Mouse (Mus musculus) liver, embryonic 16.5 days (tissue): ENCODE measurements around the gene Poc1a. TPM values are rescaled to one million over a fixed set of nuclear protein-coding genes. Genes with fewer than 3 reads are reported as not detected.

Source experiments
- ATAC-seq: fragments of 200-750 bp; cut with Nextera tagmentation; 2 replicates; pipeline ENCODE4 v1.8.0; 2017; ENCODE audit warnings: low read depth, mild to moderate bottlenecking, moderate number of reproducible peaks, moderate library complexity
- H3K27ac ChIP-seq: fragments of 300-500 bp; sonication (generic); 2 replicates; pipeline ENCODE4 v1.5.1; 2014; ENCODE audit warnings: mild to moderate bottlenecking, low read length
- H3K27me3 ChIP-seq: fragments of 300-500 bp; sonication (generic); 2 replicates; pipeline ENCODE4 v1.6.1; 2014; ENCODE audit warnings: low read depth, low read length, mixed read lengths; ENCODE audit not compliant: control insufficient read depth, insufficient read depth
- H3K36me3 ChIP-seq: fragments of 300-500 bp; sonication (generic); 2 replicates; pipeline ENCODE4 v1.6.1; 2014; ENCODE audit warnings: mild to moderate bottlenecking; ENCODE audit not compliant: control insufficient read depth, insufficient read depth
- H3K4me1 ChIP-seq: fragments of 300-500 bp; sonication (generic); 2 replicates; pipeline ENCODE4 v1.6.1; 2014; ENCODE audit warnings: low read depth, low read length, mixed read lengths; ENCODE audit not compliant: control insufficient read depth
- H3K4me2 ChIP-seq: fragments of 300-500 bp; sonication (generic); 2 replicates; pipeline ENCODE4 v1.6.1; 2014; ENCODE audit warnings: low read depth, low read length, mixed read lengths
- H3K4me3 ChIP-seq: fragments of 300-500 bp; sonication (generic); 2 replicates; pipeline ENCODE4 v1.5.1; 2014; ENCODE audit warnings: low read depth, mild to moderate bottlenecking, low read length
- H3K9ac ChIP-seq: fragments of 300-500 bp; sonication (generic); 2 replicates; pipeline ENCODE4 v1.6.1; 2014; ENCODE audit warnings: low read depth, low read length
- H3K9me3 ChIP-seq: fragments of 300-500 bp; sonication (generic); replicated peaks from 2 replicates; pipeline ENCODE4 v1.6.1; 2016; ENCODE audit warnings: low read length; ENCODE audit not compliant: control insufficient read depth
- WGBS: fragments of 180-500 bp; shearing (Covaris S2); extraction: QIAGEN DNeasy Blood & Tissue Kit; methylation state at CpG from one replicate; pipeline ENCODE4 v1.1.7; 2014; ENCODE audit not compliant: insufficient replicate concordance; 5-methylcytosine and 5-hydroxymethylcytosine counted together
- polyA plus RNA-seq: library from polyadenylated mRNA; unstranded; fragments of >200 nt; fragmentation: Nextera tagmentation; extraction: Ambion mirVana; gene quantifications from 2 replicates; pipeline ENCODE4 v1.2.1, GENCODE M21; 2015

Gene Poc1a
- polyA plus RNA-seq, 1 experiment from 2014 or later, result 21.0 TPM

DNA sequence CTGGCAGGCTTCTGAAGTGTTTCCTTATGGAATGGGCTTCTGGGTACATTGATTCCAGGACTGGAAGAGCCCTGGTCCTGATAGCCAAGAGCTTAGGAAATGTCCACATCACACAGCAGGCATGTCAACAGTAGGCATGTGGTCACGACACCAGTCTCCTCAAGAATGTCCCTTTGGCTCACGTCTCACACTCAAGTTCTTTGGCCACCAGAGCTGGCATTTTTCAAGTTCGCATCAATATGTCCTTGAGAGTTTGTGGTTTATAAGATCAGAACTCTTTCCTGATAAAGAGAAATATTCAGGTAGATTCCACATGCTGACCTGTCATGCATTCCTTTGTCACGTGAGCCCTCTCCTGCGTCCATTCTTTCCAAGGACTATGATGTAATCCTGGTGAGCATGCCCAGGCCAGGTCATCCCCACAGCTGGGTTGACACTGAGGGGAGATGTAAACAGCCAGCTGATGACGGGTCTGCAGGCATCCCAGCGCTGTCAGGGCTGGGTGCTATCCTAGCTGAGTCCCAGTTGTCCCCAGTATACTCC, 47.3 kb downstream of the Poc1a start:
- no peak overlapping the region for H3K4me3 ChIP-seq
- WGBS, result 65% methylated on average over 7 of the region's 7 CpGs
- H3K9me3 ChIP-seq, result no peaks in the 10 kb centered on the region
- H3K9ac ChIP-seq, result no peak overlapping the region
- ATAC-seq, result peak; percentile 45; the same call in 1 of the 2 replicates
- H3K27ac ChIP-seq, result no peak overlapping the region
- no peaks in the 10 kb centered on the region for H3K27me3 ChIP-seq
- H3K4me2 ChIP-seq, result no peak overlapping the region
- H3K36me3 ChIP-seq, result 0 out of 2 replicates have a peak, but pooled peaks cover 2% of the 10 kb centered on the region
- peaks cover 2% of the 10 kb centered on the region; the same call in 1 of the 2 replicates for H3K4me1 ChIP-seq

DNA sequence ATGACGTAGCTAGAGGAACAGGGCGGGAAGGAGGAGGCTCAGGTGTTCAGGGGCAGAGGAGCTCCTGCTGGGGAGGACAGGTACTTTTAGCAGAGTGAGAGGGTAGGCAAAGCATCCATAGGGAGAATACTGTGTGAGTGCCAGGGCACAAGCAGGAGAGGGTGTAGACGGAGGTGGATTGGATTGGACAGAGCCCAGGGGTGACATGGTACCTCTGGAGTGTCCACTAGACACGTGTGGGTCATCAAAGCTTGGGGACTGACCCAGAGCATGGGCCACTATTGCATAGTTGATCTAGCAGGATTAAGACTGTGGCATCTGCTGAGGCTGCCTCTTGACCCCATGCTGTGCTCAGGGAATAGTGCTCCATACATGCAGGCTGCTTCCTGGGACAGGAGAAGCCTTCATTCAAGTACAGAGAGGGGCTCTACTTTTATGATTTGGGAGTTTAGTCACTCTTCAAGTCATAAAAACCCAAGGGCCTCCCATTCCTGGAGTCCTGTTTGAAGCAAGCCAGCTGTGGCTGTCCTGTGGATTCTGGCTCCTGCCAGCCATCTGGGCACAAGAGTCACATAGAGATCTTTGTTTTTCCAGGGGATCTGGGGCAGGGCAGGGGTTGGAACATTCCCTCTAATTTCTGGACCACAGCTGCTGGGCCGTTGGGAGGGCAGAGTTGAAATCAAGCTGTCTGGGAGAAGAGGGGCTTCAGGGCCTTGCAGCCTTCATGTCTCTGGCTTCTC, 48.1 kb downstream of the Poc1a start:
- no peaks in the 10 kb centered on the region for H3K27me3 ChIP-seq
- ATAC-seq, result no peak
- 0 out of 2 replicates have a peak, but pooled peaks cover 2% of the 10 kb centered on the region for H3K36me3 ChIP-seq
- 64% methylated on average over 5 of the region's 5 CpGs for WGBS
- no peak overlapping the region for H3K9ac ChIP-seq
- H3K4me3 ChIP-seq, result no peak overlapping the region
- no peaks in the 10 kb centered on the region for H3K4me1 ChIP-seq
- no peak overlapping the region for H3K27ac ChIP-seq
- H3K9me3 ChIP-seq, result no peaks in the 10 kb centered on the region
- H3K4me2 ChIP-seq, result no peak overlapping the region

DNA sequence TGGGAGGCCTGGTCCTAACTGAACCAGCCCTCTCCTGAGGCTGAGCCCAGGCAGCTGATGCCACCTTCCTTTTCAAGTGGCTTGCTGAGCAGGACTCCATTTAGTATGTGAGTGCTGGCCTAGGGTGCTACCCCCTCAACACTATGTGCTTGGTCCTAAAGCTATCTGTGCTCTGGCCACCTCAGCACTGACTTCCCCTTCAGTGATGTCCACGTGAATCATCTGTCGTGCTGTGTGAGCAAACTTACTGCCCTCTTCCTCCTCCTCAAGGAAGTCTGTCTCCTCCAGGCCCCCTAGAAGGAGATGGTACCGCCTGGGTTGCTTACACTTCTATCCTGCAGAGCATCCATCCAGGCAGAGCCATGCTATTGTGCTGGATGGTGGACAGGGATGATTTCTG, 51.9 kb downstream of the Poc1a start:
- no peak overlapping the region for H3K9ac ChIP-seq
- H3K9me3 ChIP-seq, result no peaks in the 10 kb centered on the region
- WGBS, result 32% methylated on average over 3 of the region's 3 CpGs
- H3K4me3 ChIP-seq, result no peak overlapping the region
- H3K27ac ChIP-seq, result no peak overlapping the region
- 0 out of 2 replicates have a peak, but pooled peaks cover 2% of the 10 kb centered on the region for H3K36me3 ChIP-seq
- H3K27me3 ChIP-seq, result no peaks in the 10 kb centered on the region
- ATAC-seq, result no peak
- H3K4me2 ChIP-seq, result no peak overlapping the region
- no peaks in the 10 kb centered on the region for H3K4me1 ChIP-seq

DNA sequence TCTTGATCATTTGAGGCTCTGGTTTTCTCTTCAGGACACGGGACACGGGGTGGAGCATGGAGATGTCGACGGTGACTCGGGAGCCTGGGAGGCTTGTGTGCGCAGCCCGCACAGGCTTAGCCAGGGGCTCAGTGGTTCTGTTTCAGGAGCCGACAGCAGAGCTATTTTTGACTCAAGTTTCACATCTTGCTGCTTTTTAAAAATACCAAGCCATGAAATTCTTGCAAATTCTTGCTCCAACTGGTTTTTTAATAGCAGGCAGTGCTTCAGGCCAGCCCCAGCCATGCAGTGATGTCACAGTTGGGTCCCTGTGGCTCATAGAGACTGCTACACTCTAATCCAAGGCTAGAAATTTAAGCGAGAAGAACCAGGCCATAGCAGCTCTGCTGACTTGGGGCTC, 56.8 kb downstream of the Poc1a start:
- WGBS, result 87% methylated on average over 9 of the region's 9 CpGs
- H3K4me2 ChIP-seq, result no peak overlapping the region
- no peaks in the 10 kb centered on the region for H3K36me3 ChIP-seq
- H3K4me3 ChIP-seq, result no peak overlapping the region
- H3K4me1 ChIP-seq, result no peaks in the 10 kb centered on the region
- H3K9ac ChIP-seq, result no peak overlapping the region
- H3K27ac ChIP-seq, result no peak overlapping the region
- H3K9me3 ChIP-seq, result no peaks in the 10 kb centered on the region
- no peak for ATAC-seq
- H3K27me3 ChIP-seq, result no peaks in the 10 kb centered on the region

DNA sequence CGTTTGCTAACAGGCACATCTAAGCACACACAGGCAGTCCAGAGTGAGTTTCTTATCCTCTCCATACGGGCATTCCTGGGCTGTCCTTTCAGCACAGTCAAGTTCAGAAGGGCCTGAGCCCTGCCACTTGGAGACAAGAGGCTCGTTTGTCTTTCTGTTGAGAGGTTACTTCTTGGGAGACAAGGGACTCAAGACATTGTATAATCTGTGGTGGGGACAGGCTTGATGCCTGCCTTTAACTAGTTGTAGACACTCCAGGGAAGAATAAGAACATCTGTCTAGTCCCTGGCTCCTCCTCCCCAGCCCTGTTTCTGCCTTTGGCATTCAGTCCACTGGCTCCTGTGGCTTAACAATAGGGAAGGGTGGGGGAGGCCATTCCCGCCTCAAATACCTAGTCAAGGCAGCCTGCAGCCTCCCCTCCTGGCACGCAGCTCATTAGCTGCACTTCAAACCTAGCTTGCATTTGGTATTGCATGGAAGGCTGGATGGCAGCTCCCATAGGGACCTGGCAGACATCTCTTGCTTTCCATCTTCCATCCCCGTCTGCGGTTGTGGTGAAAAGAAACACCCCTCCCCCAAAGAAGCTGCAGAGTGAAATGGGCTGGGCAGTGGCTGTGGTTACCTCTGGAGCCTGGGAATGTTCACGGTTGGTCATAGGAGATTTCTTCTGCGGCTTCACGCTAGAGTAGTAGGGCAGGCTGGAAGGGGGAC, 57.8 kb downstream of the Poc1a start:
- 55% methylated on average over 10 of the region's 10 CpGs for WGBS
- no peak for ATAC-seq

DNA sequence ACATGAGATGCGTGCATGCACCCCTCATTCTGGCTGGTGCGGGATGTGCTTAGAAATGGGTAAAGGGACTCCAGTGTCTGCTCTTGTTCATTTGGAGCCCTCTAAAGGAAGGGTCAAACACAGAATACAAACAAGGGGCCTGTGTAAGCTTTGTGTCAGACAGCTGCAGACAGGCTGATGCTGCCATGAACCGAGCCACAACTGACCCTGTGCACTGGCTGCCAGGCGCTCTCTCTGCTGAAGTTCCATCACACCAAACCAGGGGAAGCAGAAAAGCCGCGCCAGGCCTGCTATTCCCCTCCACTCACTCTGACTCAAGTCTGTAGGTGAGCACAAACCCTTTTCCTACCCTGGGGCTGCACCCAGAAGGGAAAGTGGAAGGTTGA, 58.3 kb downstream of the Poc1a start:
- Histone ChIP-seq H3K27me3 (no peaks in the 10 kb centered on the region), H3K9me3 (no peaks in the 10 kb centered on the region), H3K4me3 (no peak overlapping the region), H3K4me2 (no peak overlapping the region), H3K27ac (no peak overlapping the region), H3K4me1 (no peaks in the 10 kb centered on the region), H3K9ac (no peak overlapping the region), H3K36me3 (no peaks in the 10 kb centered on the region)
- 82% methylated on average over 6 of the region's 6 CpGs for WGBS
- no peak for ATAC-seq

More for the DNA sequence above, 57.8 kb downstream of the Poc1a start:
- H3K4me1 ChIP-seq, result no peaks in the 10 kb centered on the region
- no peak overlapping the region for H3K4me2 ChIP-seq
- no peaks in the 10 kb centered on the region for H3K9me3 ChIP-seq
- H3K4me3 ChIP-seq, result no peak overlapping the region
- no peaks in the 10 kb centered on the region for H3K36me3 ChIP-seq
- H3K27ac ChIP-seq, result no peak overlapping the region
- no peak overlapping the region for H3K9ac ChIP-seq
- H3K27me3 ChIP-seq, result no peaks in the 10 kb centered on the region

DNA sequence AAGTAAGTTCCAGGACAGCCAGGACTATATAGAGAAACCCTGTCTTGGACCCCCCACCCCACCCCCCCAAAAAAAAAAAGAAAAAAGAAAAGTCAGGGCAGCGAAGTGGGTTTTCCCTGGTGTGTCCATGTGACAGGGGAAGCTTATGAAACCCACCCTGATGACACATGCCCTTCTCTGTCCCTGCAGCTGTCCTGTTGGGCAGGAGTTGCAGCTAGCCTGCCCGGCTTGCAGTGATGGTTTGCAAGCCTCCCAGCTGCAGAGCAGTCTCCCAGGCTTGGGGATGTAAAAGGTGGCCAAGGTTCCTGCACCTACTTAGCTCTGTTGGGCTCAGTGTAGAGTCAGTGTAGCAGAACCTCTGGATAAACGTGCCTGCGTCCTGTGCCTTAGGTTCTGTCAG, 58.9 kb downstream of the Poc1a start:
- Histone ChIP-seq H3K36me3 (no peaks in the 10 kb centered on the region), H3K27ac (no peak overlapping the region), H3K4me2 (no peak overlapping the region), H3K4me3 (no peak overlapping the region), H3K27me3 (no peaks in the 10 kb centered on the region), H3K9me3 (no peaks in the 10 kb centered on the region), H3K4me1 (no peaks in the 10 kb centered on the region), H3K9ac (no peak overlapping the region)
- 72% methylated on average over 4 of the region's 4 CpGs for WGBS
- ATAC-seq, result no peak

DNA sequence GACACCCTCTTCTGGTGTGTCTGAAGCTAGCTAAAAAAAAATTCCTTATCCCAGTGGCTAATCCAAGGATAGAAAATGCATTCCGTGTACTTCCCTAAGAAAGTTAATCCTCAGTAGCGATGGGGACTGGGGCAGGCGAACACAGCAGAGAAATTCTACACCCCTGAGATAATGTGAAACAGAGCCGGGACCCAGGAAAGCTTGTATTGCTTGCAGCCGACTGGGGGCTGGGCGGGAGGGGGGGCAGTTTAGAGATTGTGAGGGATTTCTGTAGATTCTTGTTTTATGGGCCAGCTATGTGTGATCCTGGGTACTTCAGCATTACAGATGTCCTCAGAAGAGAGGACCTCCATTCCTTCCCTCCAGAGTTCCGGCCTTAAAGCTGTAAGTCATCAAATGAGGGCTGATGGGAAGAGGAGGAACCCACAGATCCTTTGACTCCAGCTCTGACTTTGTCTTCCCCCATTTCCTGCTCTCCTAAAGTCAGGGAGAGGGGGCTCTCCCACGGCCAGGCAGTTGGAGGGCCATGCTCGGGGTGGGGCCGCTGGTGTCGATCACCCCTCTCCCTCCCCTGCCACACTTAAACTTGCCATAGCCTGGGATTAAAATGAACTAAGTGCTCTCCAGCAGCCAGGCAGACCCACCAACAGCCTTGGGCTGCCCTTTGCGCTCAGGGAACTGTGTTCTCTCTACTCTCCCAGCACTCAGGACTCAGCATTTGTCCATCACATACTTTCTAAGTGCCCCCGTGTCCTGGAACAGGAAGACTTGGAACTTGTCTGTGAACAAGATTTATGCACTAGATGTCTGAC, 59.8 kb downstream of the Poc1a start:
- no peak overlapping the region for H3K4me2 ChIP-seq
- H3K4me1 ChIP-seq, result no peaks in the 10 kb centered on the region
- no peak overlapping the region for H3K4me3 ChIP-seq
- no peak for ATAC-seq
- no peak overlapping the region for H3K9ac ChIP-seq
- no peak overlapping the region for H3K27ac ChIP-seq
- no peaks in the 10 kb centered on the region for H3K36me3 ChIP-seq
- WGBS, result 68% methylated on average over 13 of the region's 13 CpGs
- H3K27me3 ChIP-seq, result no peaks in the 10 kb centered on the region
- no peaks in the 10 kb centered on the region for H3K9me3 ChIP-seq
